Mouse (Mus musculus) heart, embryonic 14.5 days (tissue): Measurements from ENCODE around the gene Zfp568. TPM values are rescaled to one million over a fixed set of nuclear protein-coding genes. Genes with fewer than 3 reads are reported as not detected.
"Not testable (repeated sequence)": the region's sequence is repeated elsewhere in the genome, so short reads cannot be mapped to it uniquely, and the experiment has no call there.

ENCODE experiments used
- ATAC-seq: fragments of 200-750 bp; cut with Nextera tagmentation; 2 replicates; pipeline ENCODE4 v1.8.0; 2017; ENCODE audit warnings: low read depth, moderate TSS enrichment; ENCODE audit not compliant: insufficient number of reproducible peaks, insufficient read depth, low FRiP score
- H3K27ac ChIP-seq, 2 experiments: fragments of 200-500 bp in 1 of 2; fragments of 300-500 bp in 1 of 2; sonication (generic) in 1 of 2; replicated peaks in 1 of 2; 2 replicates each; pipeline ENCODE4 v1.5.1; 2012 to 2014; ENCODE audit warnings: low read depth in 2 of 2, low read length in 2 of 2, control low read depth in 1 of 2, mild to moderate bottlenecking in 1 of 2, mixed read lengths in 1 of 2; ENCODE audit not compliant: control insufficient read depth in 1 of 2, insufficient read depth in 1 of 2
- H3K27me3 ChIP-seq: fragments of 300-500 bp; sonication (generic); 2 replicates; pipeline ENCODE4 v1.6.1; 2014; ENCODE audit warnings: mild to moderate bottlenecking, low read length, control low read depth; ENCODE audit not compliant: control insufficient read depth, insufficient read depth
- H3K36me3 ChIP-seq: fragments of 300-500 bp; sonication (generic); 2 replicates; pipeline ENCODE4 v1.6.1; 2014; ENCODE audit warnings: mild to moderate bottlenecking, control low read depth, low read length, mixed read lengths; ENCODE audit not compliant: control insufficient read depth, insufficient read depth
- H3K4me1 ChIP-seq, 2 experiments: fragments of 200-500 bp in 1 of 2; fragments of 300-500 bp in 1 of 2; sonication (generic) in 1 of 2; 2 replicates each; pipeline ENCODE4 v1.6.1; 2012 to 2014; ENCODE audit warnings: low read length in 2 of 2, control low read depth in 1 of 2, mixed read lengths in 1 of 2; ENCODE audit not compliant: control insufficient read depth in 2 of 2, insufficient read depth in 2 of 2
- H3K4me2 ChIP-seq: fragments of 300-500 bp; sonication (generic); 2 replicates; pipeline ENCODE4 v1.6.1; 2014; ENCODE audit warnings: mild to moderate bottlenecking, low read length
- H3K4me3 ChIP-seq, 2 experiments: fragments of 200-500 bp in 1 of 2; fragments of 300-500 bp in 1 of 2; sonication (generic) in 1 of 2; 2 replicates each; pipeline ENCODE4 v1.5.1; 2012 to 2014; ENCODE audit warnings: low read length in 2 of 2, mild to moderate bottlenecking in 2 of 2, control low read depth in 1 of 2, low read depth in 1 of 2, moderate library complexity in 1 of 2; ENCODE audit not compliant: control insufficient read depth in 1 of 2, insufficient read depth in 1 of 2
- H3K9ac ChIP-seq: fragments of 300-500 bp; sonication (generic); 2 replicates; pipeline ENCODE4 v1.6.1; 2014; ENCODE audit warnings: mild to moderate bottlenecking, low read length
- H3K9me3 ChIP-seq: fragments of 300-500 bp; sonication (generic); 2 replicates; pipeline ENCODE4 v1.6.1; 2016; ENCODE audit warnings: low read length, control low read depth; ENCODE audit not compliant: control insufficient read depth
- WGBS: fragments of 180-500 bp; shearing (Covaris S2); extraction: QIAGEN DNeasy Blood & Tissue Kit; methylation state at CpG from one replicate; pipeline ENCODE4 v1.1.7; 2014; 5-methylcytosine and 5-hydroxymethylcytosine counted together
- polyA plus RNA-seq: library from polyadenylated mRNA; unstranded; fragments of >200 nt; fragmentation: Nextera tagmentation; extraction: Ambion mirVana; gene quantifications from 2 replicates; pipeline ENCODE4 v1.2.1, GENCODE M21; 2014

Zfp568 gene
- polyA plus RNA-seq, 1 experiment from 2014 or later, result 27.4 TPM

- Histone ChIP-seq H3K4me2 (peak within 1 kb of the TSS; percentile 69), H3K36me3 (peaks cover 22% of the 10 kb centered on the region), H3K27ac (peak within 1 kb of the TSS; percentile 90 to 98), H3K9ac (peak within 1 kb of the TSS; percentile 95), H3K4me3 (peak within 1 kb of the TSS; percentile 81 to 98), H3K9me3 (no peaks in the 10 kb centered on the region), H3K27me3 (no peaks in the 10 kb centered on the region), H3K4me1 (peaks cover 0 to 2% of the 10 kb centered on the region in 2 experiments; a peak in 2 of 4 replicates)
- 1% methylated on average over 51 of the region's 52 CpGs for WGBS
- peak; percentile 83 for ATAC-seq
Measured at GRCm38 (mm10) chr7:29953513-29954401, 30.0 kb upstream of the Zfp568 start, which contains the start of gene Zfp74. TSS of gene Zfp74 (minus strand) at chr7:29954089.

- peak overlapping the region; percentile 69 for H3K4me2 ChIP-seq
- peaks cover 0 to 2% of the 10 kb centered on the region in 2 experiments; a peak in 2 of 4 replicates for H3K4me1 ChIP-seq
- ATAC-seq, result no peak
- WGBS, result 26% methylated on average over 4 of the region's 4 CpGs
- H3K36me3 ChIP-seq, result peaks cover 12% of the 10 kb centered on the region
- H3K9ac ChIP-seq, result no peak overlapping the region
- no peaks in the 10 kb centered on the region for H3K27me3 ChIP-seq
- H3K27ac ChIP-seq, result no peak overlapping the region
- H3K9me3 ChIP-seq, result no peaks in the 10 kb centered on the region
- H3K4me3 ChIP-seq, result peak overlapping the region in 1 of 2 experiments; percentile 81; a peak in 2 of 4 replicates
Measured at GRCm38 (mm10) chr7:29954731-29955130, 29.0 kb upstream of the Zfp568 start.

DNA sequence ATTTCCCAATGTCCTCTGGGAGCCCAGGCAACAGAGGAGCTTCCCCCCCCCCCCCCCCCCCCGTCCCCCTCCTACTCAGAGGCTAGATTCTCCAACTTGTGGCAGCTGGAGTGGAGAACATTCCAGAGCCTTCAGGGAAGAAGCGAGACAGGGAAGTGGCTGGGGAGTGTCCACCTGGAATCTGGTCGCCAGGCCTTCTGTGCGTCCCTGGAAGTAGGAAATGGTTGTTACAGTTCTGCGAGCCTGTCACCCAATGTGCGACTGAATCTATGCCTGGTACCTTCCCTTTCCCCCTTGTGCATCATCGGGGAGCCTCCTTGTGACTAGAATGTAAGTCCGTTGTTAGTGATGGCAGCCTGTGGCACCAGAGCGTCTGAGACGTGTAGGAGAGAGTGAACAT is 27.5 kb upstream of the Zfp568 start:
- ATAC-seq, result no peak
- WGBS, result 30% methylated on average over 9 of the region's 10 CpGs
- peak overlapping the region; percentile 6; the same call in 1 of the 2 replicates for H3K9ac ChIP-seq
- no peaks in the 10 kb centered on the region for H3K27me3 ChIP-seq
- H3K27ac ChIP-seq, result peak overlapping the region; percentile 17 to 44; a peak in 2 of 4 replicates
- peaks cover 0 to 2% of the 10 kb centered on the region in 2 experiments; a peak in 2 of 4 replicates for H3K4me1 ChIP-seq
- no peaks in the 10 kb centered on the region for H3K9me3 ChIP-seq
- peak overlapping the region; percentile 17 to 24 for H3K4me3 ChIP-seq
- peak overlapping the region; percentile 54 for H3K4me2 ChIP-seq
- no peaks in the 10 kb centered on the region for H3K36me3 ChIP-seq

GRCm38 (mm10) chr7:29958125-29958724 is 25.5 kb upstream of the Zfp568 start:
- H3K4me1 ChIP-seq, result peaks cover 0 to 2% of the 10 kb centered on the region in 2 experiments; a peak in 2 of 4 replicates
- no peak overlapping the region for H3K9ac ChIP-seq
- no peak overlapping the region for H3K4me3 ChIP-seq
- H3K27ac ChIP-seq, result no peak overlapping the region
- no peaks in the 10 kb centered on the region for H3K27me3 ChIP-seq
- no peaks in the 10 kb centered on the region for H3K9me3 ChIP-seq
- no peak for ATAC-seq
- WGBS, result 80% methylated on average over 11 of the region's 11 CpGs
- no peaks in the 10 kb centered on the region for H3K36me3 ChIP-seq
- H3K4me2 ChIP-seq, result no peak overlapping the region

- no peak overlapping the region for H3K9ac ChIP-seq
- ATAC-seq, result no peak
- H3K4me2 ChIP-seq, result no peak overlapping the region
- no peak overlapping the region for H3K4me3 ChIP-seq
- H3K36me3 ChIP-seq, result no peaks in the 10 kb centered on the region
- no peak overlapping the region for H3K27ac ChIP-seq
- 52% methylated on average over 3 of the region's 3 CpGs for WGBS
- H3K4me1 ChIP-seq, result peaks cover 0 to 2% of the 10 kb centered on the region in 2 experiments; a peak in 2 of 4 replicates
- no peaks in the 10 kb centered on the region for H3K9me3 ChIP-seq
- H3K27me3 ChIP-seq, result no peaks in the 10 kb centered on the region
Measured at GRCm38 (mm10) chr7:29959004-29959403, 24.8 kb upstream of the Zfp568 start.

DNA sequence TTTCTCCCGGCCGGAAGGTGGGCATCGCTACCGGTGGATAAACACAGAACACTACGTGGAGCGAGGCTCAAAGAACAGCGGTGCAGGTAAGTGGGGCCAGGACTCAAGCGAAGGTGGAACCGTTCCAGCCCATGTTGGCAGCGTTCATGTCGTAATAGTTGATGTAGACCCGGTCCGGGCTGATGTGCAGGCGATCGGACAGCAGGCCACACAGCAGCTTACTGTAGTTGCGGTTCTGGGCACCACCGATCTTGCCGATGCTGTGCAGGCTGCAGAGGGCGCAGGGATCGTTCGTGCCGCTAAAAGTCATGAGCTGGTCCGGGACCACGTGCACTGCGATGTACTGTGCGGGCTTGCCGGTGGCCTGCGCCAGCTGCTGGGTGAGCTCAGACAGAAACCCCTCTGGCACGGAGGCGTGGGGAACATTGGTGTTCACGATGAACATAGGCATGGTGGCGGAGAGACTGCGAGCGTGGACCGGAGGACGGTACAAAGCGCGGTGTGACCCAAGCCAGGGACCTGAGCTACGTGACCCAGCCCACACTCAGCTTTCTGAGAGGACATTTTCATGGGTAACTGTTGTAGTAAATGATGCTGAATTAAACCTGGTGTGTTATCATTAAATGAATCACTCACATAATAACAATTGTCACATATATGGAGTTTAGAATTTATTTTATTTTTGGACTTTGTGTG is 18.5 kb upstream of the Zfp568 start:
- not testable (repeated sequence) for H3K9me3 ChIP-seq, H3K27me3 ChIP-seq, H3K27ac ChIP-seq, H3K4me1 ChIP-seq, H3K4me3 ChIP-seq, ATAC-seq, H3K36me3 ChIP-seq, H3K9ac ChIP-seq, H3K4me2 ChIP-seq
- 53% methylated on average over 33 of the region's 39 CpGs for WGBS

DNA sequence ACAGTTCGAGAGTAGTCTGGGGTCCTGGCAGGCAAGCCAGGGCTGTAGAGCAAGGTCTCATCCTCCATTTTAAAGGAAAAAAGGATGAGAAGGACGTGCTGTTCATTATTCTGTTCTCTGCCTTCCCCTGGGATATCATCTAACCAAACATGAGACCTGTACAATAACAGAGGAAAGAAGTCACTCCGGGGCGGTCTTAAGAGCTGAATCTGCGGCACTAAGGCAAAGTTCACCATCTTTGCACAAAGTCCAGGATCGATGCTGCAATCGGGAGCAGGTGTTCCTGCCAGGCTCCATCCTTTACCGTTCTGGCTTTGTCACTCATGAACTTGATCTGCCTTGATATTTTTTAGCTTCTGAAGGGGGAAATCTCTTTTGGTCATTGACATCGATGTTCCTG is 13.1 kb upstream of the Zfp568 start:
- Histone ChIP-seq H3K4me1 (no peaks in the 10 kb centered on the region), H3K9me3 (peaks cover 5% of the 10 kb centered on the region; the same call in 1 of the 2 replicates), H3K27ac (no peak overlapping the region), H3K9ac (no peak overlapping the region), H3K4me2 (no peak overlapping the region), H3K36me3 (no peaks in the 10 kb centered on the region), H3K27me3 (no peaks in the 10 kb centered on the region), H3K4me3 (no peak overlapping the region)
- ATAC-seq, result no peak
- whole genome bisulfite sequencing, result 85% methylated on average over 9 of the region's 9 CpGs
